Mouse (Mus musculus) olfactory bulb, adult 2 months (tissue): ENCODE data around the gene Cdh4.

Experiments
- CTCF ChIP-seq: fragments of 200-500 bp; IDR thresholded peaks from 2 replicates; pipeline ENCODE4 v1.5.1; 2012; ENCODE audit warnings: low read depth, mild to moderate bottlenecking, low read length, moderate library complexity; ENCODE audit not compliant: insufficient read depth
- POLR2A ChIP-seq: fragments of 200-500 bp; IDR thresholded peaks from 2 replicates; pipeline ENCODE4 v1.6.1; 2012; ENCODE audit warnings: mild to moderate bottlenecking, low read depth, low read length, moderate library complexity; ENCODE audit not compliant: insufficient read depth

- no peak for TF ChIP-seq POLR2A
- TF ChIP-seq CTCF, result no peak
Measured at GRCm38 (mm10) chr2:179713326-179713725, 271.1 kb downstream of the Cdh4 start.
